Mouse (Mus musculus): ENCODE results near the gene BC049352. TPM values are rescaled to one million over a fixed set of nuclear protein-coding genes. Genes with fewer than 3 reads are reported as not detected.

The BC049352 gene
- not detected in 2 replicates for polyA plus RNA-seq (2012; ENCODE audit: low replicate concordance)

DNA sequence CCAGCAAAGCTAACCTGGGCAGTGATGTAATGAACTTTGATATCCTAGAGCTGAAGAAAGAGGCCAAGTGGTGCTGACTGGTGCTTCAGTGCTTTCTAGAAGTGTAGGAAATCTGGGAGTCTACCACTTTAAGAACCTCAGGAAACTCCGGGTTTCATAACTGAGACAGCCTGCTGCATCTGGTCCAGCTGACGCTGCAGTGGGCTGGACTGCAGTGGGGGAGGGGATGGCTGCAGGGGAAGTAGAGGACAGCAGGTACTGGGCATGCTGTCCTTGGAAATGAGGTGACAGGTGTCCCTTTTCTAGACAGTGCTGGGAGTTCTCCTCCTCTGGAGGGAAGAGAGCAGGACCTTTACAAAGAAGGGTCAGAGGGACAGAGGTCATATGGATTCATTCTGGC is at the start of gene BC049352:
Gene BC049352 (plus strand): TSS at position 238 of the 400 bp plus-strand sequence.

DNA sequence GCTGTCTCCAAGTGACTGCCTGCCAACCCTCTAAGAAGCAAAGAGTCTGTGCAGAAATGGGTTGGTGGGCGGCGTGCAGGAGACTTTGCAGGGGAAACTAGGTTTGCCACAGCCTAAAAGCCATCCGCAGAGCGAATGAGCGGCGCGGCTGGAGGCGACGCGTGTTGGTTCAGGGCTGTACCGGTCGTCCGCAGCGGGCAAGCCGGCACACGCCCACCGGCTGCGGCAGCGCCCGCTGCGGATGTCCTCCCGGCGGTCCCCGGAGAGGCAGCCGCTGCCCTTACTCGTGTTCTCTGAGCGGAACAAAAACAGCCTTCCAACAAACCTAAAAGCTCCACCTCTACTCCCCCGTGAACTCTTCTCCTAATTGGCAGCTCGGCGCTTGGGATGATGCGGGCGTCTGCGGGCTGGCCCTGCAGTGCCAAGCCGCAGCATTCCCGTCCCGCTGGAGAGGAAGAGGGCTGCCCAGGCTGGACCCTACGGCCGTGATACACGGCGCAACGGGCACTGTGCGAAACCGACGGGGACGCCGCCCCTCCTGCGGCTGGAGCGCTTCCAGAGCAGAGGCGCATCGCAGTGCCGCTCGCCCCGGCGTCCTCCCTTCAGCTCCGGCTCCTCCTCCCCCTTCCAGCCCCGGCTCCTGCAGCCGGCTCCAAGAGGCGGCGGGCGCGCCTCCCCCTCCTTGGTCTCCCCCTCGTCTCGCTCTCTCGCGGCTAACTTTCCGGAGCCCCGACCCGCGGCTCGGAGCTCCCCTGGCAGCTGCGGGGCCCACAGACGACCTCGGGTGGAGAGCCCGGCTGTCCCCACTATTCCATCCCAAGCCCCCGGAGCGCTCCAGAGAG is 43.4 kb upstream of the BC049352 start, which contains the start of gene Scn4b:
Gene Scn4b (plus strand): TSS at position 205 of the 842 bp plus-strand sequence.

DNA sequence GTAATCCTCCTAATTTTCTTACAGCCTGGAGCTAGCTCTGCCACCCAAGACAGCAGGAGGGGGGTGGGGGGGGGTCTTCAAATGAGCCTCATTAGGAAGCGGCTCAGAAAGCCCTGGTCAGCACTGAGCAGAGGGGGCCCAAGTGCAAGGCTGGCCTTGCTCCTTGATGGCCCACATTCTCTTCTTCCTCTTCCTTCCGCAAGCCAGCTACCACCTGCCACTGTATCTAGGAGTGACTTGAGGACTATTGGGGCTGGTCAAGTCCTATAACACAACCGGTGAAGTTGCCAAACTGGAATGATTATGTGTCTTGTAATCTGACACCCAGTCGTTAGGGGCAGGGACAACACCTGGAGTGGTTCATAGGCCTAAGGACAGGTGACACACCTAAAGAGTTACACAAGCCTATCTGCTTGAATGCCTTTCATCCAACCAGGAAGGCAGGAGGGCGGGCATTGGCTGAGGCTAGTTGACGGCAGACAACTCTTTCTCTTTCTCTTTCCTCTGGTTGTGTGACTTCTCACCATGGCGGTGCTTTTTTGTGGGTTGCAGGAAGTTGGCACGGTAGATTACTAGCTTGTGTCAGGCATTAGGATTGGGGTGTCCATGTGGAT is 22.1 kb downstream of the BC049352 start, which contains the start of gene Tmprss4:
Gene Tmprss4 (minus strand): TSS at position 296 of the 614 bp plus-strand sequence.

DNA sequence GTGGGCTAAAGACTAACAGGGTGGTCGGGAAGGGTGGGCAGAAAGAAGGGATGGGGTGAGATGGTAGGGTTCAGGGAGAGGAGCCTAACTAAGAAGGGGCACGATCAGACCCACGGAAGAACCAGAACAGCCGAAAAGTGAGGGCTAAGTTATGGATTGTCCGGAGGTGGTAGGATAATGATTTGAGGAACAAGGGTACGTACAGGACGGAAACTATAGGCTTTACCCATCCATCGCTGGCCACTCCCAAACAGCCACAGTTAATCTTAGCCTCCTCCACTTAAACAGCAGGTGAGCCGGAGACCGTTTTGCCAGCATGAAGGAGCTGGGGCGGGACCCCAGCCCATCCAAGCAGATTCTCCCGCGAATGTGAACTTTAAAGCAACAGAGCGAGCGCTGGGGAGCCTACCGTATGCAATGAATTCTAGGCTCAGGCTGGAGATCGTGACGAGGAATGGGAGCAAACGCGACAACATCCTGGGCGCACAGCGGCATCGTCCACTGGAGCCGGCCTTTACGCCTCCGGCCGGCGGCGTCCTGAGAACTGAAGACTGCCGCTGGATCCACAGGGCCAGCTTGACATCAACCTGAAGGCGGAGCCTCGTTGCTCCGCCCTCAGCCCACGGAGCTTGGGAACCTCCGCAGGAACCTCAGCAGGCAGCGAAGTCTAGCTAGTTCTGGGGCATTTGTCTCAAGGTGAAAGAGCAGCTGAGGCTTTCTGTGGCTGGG is 87.0 kb downstream of the BC049352 start, which contains the start of gene Il10ra:
Gene Il10ra (minus strand): TSS at position 553 of the 729 bp plus-strand sequence.

Other genes with a start within 250 kb of the BC049352 start
- 3.4 and 7.9 TPM in 2 replicates for gene Ube4a, start 216.4 kb upstream of the BC049352 start, polyA plus RNA-seq (2012; ENCODE audit: low replicate concordance)
- gene Cd3g, start 201.6 kb upstream of the BC049352 start, polyA plus RNA-seq (2012; ENCODE audit: low replicate concordance): 0.66 and 1.8 TPM in 2 replicates
- gene Cd3d, start 200.2 kb upstream of the BC049352 start, polyA plus RNA-seq (2012; ENCODE audit: low replicate concordance): 0.28 TPM in 1 of 2 replicates, not detected in the other
- gene Cd3e, start 172.4 kb upstream of the BC049352 start, polyA plus RNA-seq (2012; ENCODE audit: low replicate concordance): 15.7 and 24.6 TPM in 2 replicates
- 0.07 TPM in 1 of 2 replicates, not detected in the other for gene Mpzl2, start 142.2 kb upstream of the BC049352 start, polyA plus RNA-seq (2012; ENCODE audit: low replicate concordance)
- gene Mpzl3, start 126.8 kb upstream of the BC049352 start, polyA plus RNA-seq (2012; ENCODE audit: low replicate concordance): 0.08 TPM in 1 of 2 replicates, not detected in the other
- 0.14 and 0.61 TPM in 2 replicates for gene Jaml, start 102.8 kb upstream of the BC049352 start, polyA plus RNA-seq (2012; ENCODE audit: low replicate concordance)
- gene Scn2b, start 64.2 kb upstream of the BC049352 start, polyA plus RNA-seq (2012; ENCODE audit: low replicate concordance): 0.08 TPM in 2 replicates
- gene Scn4b, start 43.6 kb upstream of the BC049352 start, polyA plus RNA-seq (2012; ENCODE audit: low replicate concordance): 0.07 and 0.16 TPM in 2 replicates
- not detected in 2 replicates for gene Tmprss4, start 22.1 kb downstream of the BC049352 start, polyA plus RNA-seq (2012; ENCODE audit: low replicate concordance)
- gene Il10ra, start 87.1 kb downstream of the BC049352 start, polyA plus RNA-seq (2012; ENCODE audit: low replicate concordance): 2.4 and 3.0 TPM in 2 replicates
- gene Tmprss13, start 137.1 kb downstream of the BC049352 start, polyA plus RNA-seq (2012; ENCODE audit: low replicate concordance): not detected in 2 replicates
- gene Fxyd6, start 188.2 kb downstream of the BC049352 start, polyA plus RNA-seq (2012; ENCODE audit: low replicate concordance): 0.09 TPM in 1 of 2 replicates, not detected in the other
- 2.9 TPM in 1 of 2 replicates, not detected in the other for gene Fxyd2, start 217.7 kb downstream of the BC049352 start, polyA plus RNA-seq (2012; ENCODE audit: low replicate concordance)
- gene Dscaml1, start 244.6 kb downstream of the BC049352 start, polyA plus RNA-seq (2012; ENCODE audit: low replicate concordance): 0.24 and 0.75 TPM in 2 replicates

All from leukemia stem cell, adult 10-12 weeks (primary cell).